Mouse (Mus musculus) v-Abl transformed pro-B cells (cell line): ENCODE results near the gene Stat6.

Experiments used
- in situ Hi-C, 2 experiments: fragments of 400-800 bp; cut with MboI; formaldehyde crosslinking; loops; one replicate each; pipeline ENCODE4 v1.15.1; 2025; ENCODE audit not compliant: unreplicated experiment in 2 of 2

Stat6 gene

GRCm38 (mm10) chr10:127614236-127615033 is 28.4 kb upstream of the Stat6 start:
- in situ Hi-C loops: loop anchor here in 1 of 2 experiments (5.0 kb wide), 1 partner anchor 37 kb away; no protein-coding TSS in a partner anchor

GRCm38 (mm10) chr10:127615034-127615374 is 27.8 kb upstream of the Stat6 start:
- in situ Hi-C loops: no loop called here

GRCm38 (mm10) chr10:127615591-127615990 is 27.2 kb upstream of the Stat6 start:
- in situ Hi-C loops: no loop called here

GRCm38 (mm10) chr10:127616261-127616679 is 26.5 kb upstream of the Stat6 start:
- in situ Hi-C loops: no loop called here

GRCm38 (mm10) chr10:127617294-127617693 is 25.5 kb upstream of the Stat6 start:
- in situ Hi-C loops: no loop called here

- in situ Hi-C loops: no loop called here
Observed at GRCm38 (mm10) chr10:127618173-127618572, 24.6 kb upstream of the Stat6 start.

GRCm38 (mm10) chr10:127619119-127619721 is 23.6 kb upstream of the Stat6 start:
- in situ Hi-C loops: no loop called here

- in situ Hi-C loops: loop anchor here in 1 of 2 experiments (10.0 kb wide), 1 partner anchor 45 kb away; no protein-coding TSS in a partner anchor
Observed at GRCm38 (mm10) chr10:127619941-127620405, 22.8 kb upstream of the Stat6 start.

- in situ Hi-C loops: loop anchor here in 1 of 2 experiments (10.0 kb wide), 1 partner anchor 46 kb away; no protein-coding TSS in a partner anchor
Observed at GRCm38 (mm10) chr10:127620406-127621190, 22.2 kb upstream of the Stat6 start, which contains the start of gene Lrp1. Gene Lrp1 (minus strand): TSS chr10:127621148.

- in situ Hi-C loops: loop anchor here in 1 of 2 experiments (10.0 kb wide), 1 partner anchor 47 kb away; no protein-coding TSS in a partner anchor
Observed at GRCm38 (mm10) chr10:127621191-127622056, 21.4 kb upstream of the Stat6 start.

- in situ Hi-C loops: loop anchor here in 1 of 2 experiments (10.0 kb wide), 1 partner anchor 47 kb away; no protein-coding TSS in a partner anchor
Observed at GRCm38 (mm10) chr10:127622057-127622392, 20.8 kb upstream of the Stat6 start.

GRCm38 (mm10) chr10:127622661-127623060 is 20.1 kb upstream of the Stat6 start:
- in situ Hi-C loops: loop anchor here in 1 of 2 experiments (10.0 kb wide), 1 partner anchor 48 kb away; no protein-coding TSS in a partner anchor

GRCm38 (mm10) chr10:127623439-127624216 is 19.2 kb upstream of the Stat6 start:
- in situ Hi-C loops: loop anchor here in 1 of 2 experiments (10.0 kb wide), 1 partner anchor 49 kb away; no protein-coding TSS in a partner anchor

- in situ Hi-C loops: loop anchor here in 1 of 2 experiments (10.0 to 25.0 kb wide), 2 partner anchors 52 to 561 kb away; partner anchors contain the start of genes Gls2 and Rbms2
Observed at GRCm38 (mm10) chr10:127626433-127626832, 16.4 kb upstream of the Stat6 start.

GRCm38 (mm10) chr10:127631261-127632214 is 11.2 kb upstream of the Stat6 start:
- in situ Hi-C loops: loop anchor here (10.0 to 25.0 kb wide), 2 partner anchors 373 to 556 kb away; partner anchors contain the start of genes Gls2 (in 1 of the 2), Hsd17b6 (in 1 of the 2) and Rbms2 (in 1 of the 2)

- in situ Hi-C loops: loop anchor here (10.0 to 25.0 kb wide), 2 partner anchors 372 to 555 kb away; partner anchors contain the start of genes Gls2 (in 1 of the 2), Hsd17b6 (in 1 of the 2) and Rbms2 (in 1 of the 2)
Observed at GRCm38 (mm10) chr10:127632668-127633271, 10.0 kb upstream of the Stat6 start.

- in situ Hi-C loops: loop anchor here (5.0 to 25.0 kb wide), 5 partner anchors 37 to 547 kb away; partner anchors contain the start of genes Gls2 (in 1 of the 2) and Rbms2 (in 1 of the 2)
Observed at GRCm38 (mm10) chr10:127640421-127640820, 2.4 kb upstream of the Stat6 start.
